Mouse (Mus musculus) heart, adult 2 months (tissue): ENCODE data around the gene Tmc2. TPM values are rescaled to one million over a fixed set of nuclear protein-coding genes. Genes with fewer than 3 reads are reported as not detected.

ENCODE experiments used
- DNase-seq, 2 experiments: peaks; one replicate each; pipeline ENCODE4 v3.0.0; 2021
- H3K27ac ChIP-seq: fragments of 200-600 bp; 2 replicates; pipeline ENCODE4 v1.8.1; 2022
- H3K27me3 ChIP-seq: fragments of 200-500 bp; 2 replicates; pipeline ENCODE4 v1.6.1; 2012; ENCODE audit warnings: mild to moderate bottlenecking, low read length, inconsistent platforms, mixed read lengths; ENCODE audit not compliant: control insufficient read depth, insufficient read depth
- H3K36me3 ChIP-seq: fragments of 200-500 bp; 2 replicates; pipeline ENCODE4 v1.6.1; 2012; ENCODE audit warnings: low read length, inconsistent platforms; ENCODE audit not compliant: control insufficient read depth, insufficient read depth
- H3K4me1 ChIP-seq: fragments of 200-500 bp; 2 replicates; pipeline ENCODE4 v1.6.1; 2011; ENCODE audit warnings: low read length; ENCODE audit not compliant: control insufficient read depth, insufficient read depth
- H3K4me3 ChIP-seq: fragments of 200-600 bp; 2 replicates; pipeline ENCODE4 v1.8.1; 2022
- H3K79me2 ChIP-seq: fragments of 200-500 bp; replicated peaks from 2 replicates; pipeline ENCODE4 v1.6.1; 2012; ENCODE audit warnings: mild to moderate bottlenecking, inconsistent platforms, low read length, moderate library complexity, mixed read lengths; ENCODE audit not compliant: control insufficient read depth, insufficient read depth
- H3K9ac ChIP-seq: fragments of 200-500 bp; 2 replicates; pipeline ENCODE4 v1.6.1; 2012; ENCODE audit warnings: low read depth, mild to moderate bottlenecking, control low read depth, inconsistent platforms, low read length, mixed read lengths
- CTCF ChIP-seq: fragments of 200-600 bp; IDR thresholded peaks from 2 replicates; pipeline ENCODE4 v1.8.1; 2022; ENCODE audit warnings: antibody characterized with exemption, mild to moderate bottlenecking, moderate library complexity
- EP300 ChIP-seq: fragments of 200-500 bp; IDR thresholded peaks from 2 replicates; pipeline ENCODE4 v1.6.1; 2011; ENCODE audit warnings: low read depth, low read length, control low read depth; ENCODE audit not compliant: insufficient read depth
- POLR2A ChIP-seq: fragments of 200-500 bp; IDR thresholded peaks from 2 replicates; pipeline ENCODE4 v1.6.1; 2011; ENCODE audit warnings: mild to moderate bottlenecking, low read depth, low read length, control low read depth; ENCODE audit not compliant: insufficient read depth
- WGBS: fragments of 180-500 bp; shearing (Covaris S2); methylation state at CpG from one replicate; pipeline ENCODE4 v1.1.7; 2018; 5-methylcytosine and 5-hydroxymethylcytosine counted together
- intact Hi-C: fragments of 180-260 bp; cut with DNase I; formaldehyde crosslinking; loops from one replicate; pipeline ENCODE4 v1.15.1; 2025
- polyA plus RNA-seq: library from polyadenylated mRNA; depleted of rRNA; stranded (reverse); fragments of >200 nt; gene quantifications from 2 replicates; pipeline ENCODE4 v1.2.3, GENCODE M21; 2012
- total RNA-seq, 2 experiments: library from RNA; stranded (reverse); gene quantifications; 2 replicates each; pipeline ENCODE4 v1.2.3; 2021

The Tmc2 gene
- total and polyA plus RNA-seq, 3 experiments, result not detected

- peak; percentile 91 to 92 for DNase-seq
- H3K79me2 ChIP-seq, result peaks cover 4% of the 10 kb centered on the region; the same call in 1 of the 2 replicates
- intact Hi-C loops, result loop anchor here (5.0 kb wide), 2 partner anchors 93 to 377 kb away; partner anchors contain the start of genes Nop56 and Stk35
Observed at GRCm38 (mm10) chr2:130178706-130179506, 16.1 kb upstream of the Tmc2 start, which contains the start of gene Snrpb. TSS of gene Snrpb (minus strand) at chr2:130179403.

GRCm38 (mm10) chr2:130179507-130180019 is 15.4 kb upstream of the Tmc2 start:
- Histone ChIP-seq H3K27me3 (no peaks in the 10 kb centered on the region), H3K36me3 (peaks cover 16% of the 10 kb centered on the region), H3K79me2 (peaks cover 4% of the 10 kb centered on the region; the same call in 1 of the 2 replicates), H3K27ac (peak overlapping the region; percentile 85), H3K4me1 (peaks cover 9% of the 10 kb centered on the region), H3K9ac (peak overlapping the region; percentile 74), H3K4me3 (peak overlapping the region; percentile 95)
- WGBS, result 2% methylated on average over 15 of the region's 15 CpGs
- intact Hi-C loops, result loop anchor here (5.0 kb wide), 3 partner anchors 93 to 377 kb away; partner anchors contain the start of genes Nop56, Pced1a, Stk35 and Vps16
- DNase-seq, result no peak
- TF ChIP-seq EP300, result no peak
- no peak; the same call in 1 of the 2 replicates for TF ChIP-seq POLR2A
- TF ChIP-seq CTCF, result no peak

More at GRCm38 (mm10) chr2:130178706-130179506, 16.1 kb upstream of the Tmc2 start, which contains the start of gene Snrpb:
- H3K36me3 ChIP-seq, result peaks cover 22% of the 10 kb centered on the region
- no peaks in the 10 kb centered on the region for H3K27me3 ChIP-seq
- peak within 1 kb of the TSS; percentile 99 for H3K9ac ChIP-seq
- under 1% methylated on average over 81 of the region's 81 CpGs for WGBS
- peak within 1 kb of the TSS; percentile 95 for H3K4me3 ChIP-seq
- peak within 1 kb of the TSS; percentile 85 for H3K27ac ChIP-seq
- 0 out of 2 replicates have a peak, but pooled peaks have one; percentile 54 for TF ChIP-seq EP300
- TF ChIP-seq CTCF, result no peak
- TF ChIP-seq POLR2A, result peak; percentile 83
- H3K4me1 ChIP-seq, result peaks cover 9% of the 10 kb centered on the region

DNA sequence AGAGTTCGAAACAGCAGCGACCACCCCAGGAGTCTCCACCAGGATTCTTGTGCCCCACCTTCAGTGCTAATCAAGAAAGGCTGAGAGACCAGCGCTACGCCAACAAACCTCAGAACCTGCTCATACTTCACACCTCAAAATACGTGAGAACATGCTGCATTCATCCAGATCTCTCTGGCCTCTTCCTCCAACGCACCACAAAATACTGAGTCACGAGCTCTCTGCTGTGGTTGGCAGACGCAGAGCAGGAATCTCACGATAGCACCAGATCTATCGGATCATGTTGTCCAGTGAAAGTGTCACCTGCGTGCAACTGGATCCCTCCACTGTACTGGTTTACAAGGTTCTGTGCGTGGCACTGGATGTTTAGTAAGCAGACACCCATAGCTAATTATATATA is 6.6 kb upstream of the Tmc2 start:
- WGBS, result 83% methylated on average over 12 of the region's 12 CpGs
- Histone ChIP-seq H3K9ac (no peak overlapping the region), H3K27me3 (no peaks in the 10 kb centered on the region), H3K4me3 (no peak overlapping the region), H3K36me3 (no peaks in the 10 kb centered on the region), H3K4me1 (no peaks in the 10 kb centered on the region), H3K27ac (no peak overlapping the region), H3K79me2 (no peaks in the 10 kb centered on the region)
- intact Hi-C loops, result no loop called here
- TF ChIP-seq CTCF (no peak), EP300 (no peak), POLR2A (no peak)
- no peak for DNase-seq

DNA sequence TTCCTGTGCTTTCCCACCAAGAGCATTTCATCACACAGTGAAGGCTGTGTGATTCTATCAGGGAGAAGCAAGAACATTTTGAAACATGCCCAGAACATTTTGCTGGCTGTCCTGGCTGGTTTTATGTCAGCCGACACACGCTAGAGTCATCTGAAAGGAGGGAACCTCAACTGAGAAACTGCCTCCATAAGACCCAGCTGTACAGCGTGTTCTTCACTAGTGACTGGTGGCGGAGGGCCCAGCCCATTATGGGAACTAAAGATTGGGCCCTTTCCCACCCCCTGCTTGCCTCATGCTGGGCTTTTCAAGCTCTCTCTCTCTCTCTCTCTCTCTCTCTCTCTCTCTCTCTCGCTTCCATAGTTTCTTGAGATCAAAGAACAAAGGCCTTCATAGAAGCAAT is 6.0 kb downstream of the Tmc2 start:
- Histone ChIP-seq H3K9ac (no peak overlapping the region), H3K79me2 (no peaks in the 10 kb centered on the region), H3K36me3 (no peaks in the 10 kb centered on the region), H3K27ac (no peak overlapping the region), H3K27me3 (no peaks in the 10 kb centered on the region), H3K4me3 (no peak overlapping the region), H3K4me1 (no peaks in the 10 kb centered on the region)
- DNase-seq, result no peak
- intact Hi-C loops, result no loop called here
- TF ChIP-seq EP300, result no peak
- TF ChIP-seq POLR2A, result no peak
- no peak for TF ChIP-seq CTCF
- WGBS, result 82% methylated on average over 5 of the region's 5 CpGs

GRCm38 (mm10) chr2:130207376-130207775 is 12.4 kb downstream of the Tmc2 start:
- TF ChIP-seq POLR2A (no peak), CTCF (no peak), EP300 (no peak)
- Histone ChIP-seq H3K4me1 (no peaks in the 10 kb centered on the region), H3K79me2 (no peaks in the 10 kb centered on the region), H3K27ac (no peak overlapping the region), H3K9ac (no peak overlapping the region), H3K27me3 (no peaks in the 10 kb centered on the region), H3K36me3 (no peaks in the 10 kb centered on the region), H3K4me3 (no peak overlapping the region)
- DNase-seq, result no peak
- WGBS, result 52% methylated on average over 2 of the region's 2 CpGs
- intact Hi-C loops, result no loop called here

GRCm38 (mm10) chr2:130207996-130208395 is 13.0 kb downstream of the Tmc2 start:
- H3K27me3 ChIP-seq, result no peaks in the 10 kb centered on the region
- H3K27ac ChIP-seq, result no peak overlapping the region
- no peak for TF ChIP-seq POLR2A
- no peak for TF ChIP-seq EP300
- TF ChIP-seq CTCF, result no peak
- no peaks in the 10 kb centered on the region for H3K79me2 ChIP-seq
- no peaks in the 10 kb centered on the region for H3K36me3 ChIP-seq
- no peaks in the 10 kb centered on the region for H3K4me1 ChIP-seq
- no peak overlapping the region for H3K4me3 ChIP-seq
- intact Hi-C loops, result no loop called here
- no peak overlapping the region for H3K9ac ChIP-seq
- WGBS, result 80% methylated on average over 3 of the region's 3 CpGs
- no peak for DNase-seq
